Mouse (Mus musculus) E14TG2a.4 (cell line): Measurements from ENCODE around the gene Sfn.
"Not testable (repeated sequence)": the region's sequence is repeated elsewhere in the genome, so short reads cannot be mapped to it uniquely, and the experiment has no call there.

ENCODE experiments used
- H3K27me3 ChIP-seq: 2 replicates; pipeline ENCODE4 v1.6.1; 2014; ENCODE audit warnings: low read length, control low read depth; ENCODE audit not compliant: insufficient read depth
- H3K36me3 ChIP-seq: 2 replicates; pipeline ENCODE4 v1.6.1; 2014; ENCODE audit warnings: low read length, control low read depth; ENCODE audit not compliant: insufficient read depth
- H3K4me1 ChIP-seq: replicated peaks from 2 replicates; pipeline ENCODE4 v1.6.1; 2014; ENCODE audit warnings: low read depth, low read length, control low read depth
- H3K4me3 ChIP-seq: replicated peaks from 2 replicates; pipeline ENCODE4 v1.5.1; 2014; ENCODE audit warnings: mild to moderate bottlenecking, low read length
- H3K9me3 ChIP-seq: 2 replicates; pipeline ENCODE4 v1.6.1; 2014; ENCODE audit warnings: low read length, control low read depth
- CTCF ChIP-seq: conservative IDR thresholded peaks from 2 replicates; pipeline ENCODE4 v1.5.1; 2014; ENCODE audit warnings: low read length
- NANOG ChIP-seq: IDR thresholded peaks from 2 replicates; pipeline ENCODE4 v1.6.1; 2014; ENCODE audit warnings: borderline replicate concordance, low read length, mixed read lengths
- POU5F1 ChIP-seq: IDR thresholded peaks from 2 replicates; pipeline ENCODE4 v1.6.1; 2014; ENCODE audit warnings: low read length, borderline replicate concordance

Sfn gene

GRCm38 (mm10) chr4:133601721-133602218 is at the start of gene Sfn:
TSS of gene Sfn (minus strand) at chr4:133602168.
- peaks cover 40% of the 10 kb centered on the region for H3K36me3 ChIP-seq
- peak within 1 kb of the TSS; percentile 74 for H3K4me3 ChIP-seq
- TF ChIP-seq CTCF (peak; percentile 52), NANOG (no peak)
- no peaks in the 10 kb centered on the region for H3K9me3 ChIP-seq
- peaks cover 2% of the 10 kb centered on the region; the same call in 1 of the 2 replicates for H3K27me3 ChIP-seq
- H3K4me1 ChIP-seq: peaks cover 87% of the 10 kb centered on the region

- no peaks in the 10 kb centered on the region for H3K36me3 ChIP-seq
- no peaks in the 10 kb centered on the region for H3K27me3 ChIP-seq
- H3K4me1 ChIP-seq: peaks cover 54% of the 10 kb centered on the region
- peak overlapping the region; percentile 39 for H3K4me3 ChIP-seq
- no peak for TF ChIP-seq NANOG
- no peak for TF ChIP-seq CTCF
- TF ChIP-seq POU5F1: no peak
- H3K9me3 ChIP-seq: no peaks in the 10 kb centered on the region
Observed at GRCm38 (mm10) chr4:133651445-133651844, 49.5 kb upstream of the Sfn start.

GRCm38 (mm10) chr4:133649989-133650699 is 48.2 kb upstream of the Sfn start, which contains the start of gene Zdhhc18:
TSS of gene Zdhhc18 (minus strand) at chr4:133650154.
- TF ChIP-seq NANOG (no peak), POU5F1 (no peak), CTCF (peak; percentile 93)
- H3K36me3 ChIP-seq: no peaks in the 10 kb centered on the region
- H3K4me1 ChIP-seq: peaks cover 51% of the 10 kb centered on the region
- H3K27me3 ChIP-seq: no peaks in the 10 kb centered on the region
- H3K4me3 ChIP-seq: peak within 1 kb of the TSS; percentile 55
- H3K9me3 ChIP-seq: no peaks in the 10 kb centered on the region

GRCm38 (mm10) chr4:133649464-133649863 is 47.5 kb upstream of the Sfn start:
- Histone ChIP-seq H3K4me1 (peaks cover 49% of the 10 kb centered on the region), H3K4me3 (peak overlapping the region; percentile 55)
- not testable (repeated sequence) for H3K9me3 ChIP-seq, H3K27me3 ChIP-seq, H3K36me3 ChIP-seq

GRCm38 (mm10) chr4:133645680-133646079 is 43.7 kb upstream of the Sfn start:
- no peak for TF ChIP-seq NANOG
- no peak for TF ChIP-seq POU5F1
- TF ChIP-seq CTCF: no peak
- Histone ChIP-seq H3K27me3 (0 out of 2 replicates have a peak, but pooled peaks cover 2% of the 10 kb centered on the region), H3K4me3 (peak overlapping the region; percentile 60), H3K36me3 (no peaks in the 10 kb centered on the region), H3K4me1 (peaks cover 20% of the 10 kb centered on the region), H3K9me3 (peaks cover 7% of the 10 kb centered on the region)

- peaks cover 16% of the 10 kb centered on the region for H3K4me1 ChIP-seq
- H3K36me3 ChIP-seq: no peaks in the 10 kb centered on the region
- H3K4me3 ChIP-seq: peak overlapping the region; percentile 60; the same call in 1 of the 2 replicates
- TF ChIP-seq POU5F1 (no peak), CTCF (no peak), NANOG (no peak)
- H3K27me3 ChIP-seq: 0 out of 2 replicates have a peak, but pooled peaks cover 2% of the 10 kb centered on the region
- H3K9me3 ChIP-seq: peaks cover 7% of the 10 kb centered on the region
Observed at GRCm38 (mm10) chr4:133645195-133645594, 43.2 kb upstream of the Sfn start.

- H3K27me3 ChIP-seq: no peaks in the 10 kb centered on the region
- H3K36me3 ChIP-seq: peaks cover 23% of the 10 kb centered on the region
- H3K4me3 ChIP-seq: peak overlapping the region; percentile 88
- H3K4me1 ChIP-seq: peaks cover 51% of the 10 kb centered on the region
- TF ChIP-seq POU5F1 (no peak), NANOG (no peak), CTCF (no peak)
- H3K9me3 ChIP-seq: no peaks in the 10 kb centered on the region
Observed at GRCm38 (mm10) chr4:133634043-133634410, 32.1 kb upstream of the Sfn start.

- Histone ChIP-seq H3K27me3 (no peaks in the 10 kb centered on the region), H3K36me3 (peaks cover 29% of the 10 kb centered on the region), H3K4me1 (peaks cover 57% of the 10 kb centered on the region), H3K9me3 (no peaks in the 10 kb centered on the region), H3K4me3 (peak overlapping the region; percentile 88)
- TF ChIP-seq CTCF (peak; percentile 25; the same call in 1 of the 2 replicates), NANOG (no peak), POU5F1 (no peak)
Observed at GRCm38 (mm10) chr4:133633332-133634042, 31.5 kb upstream of the Sfn start.
